Mouse (Mus musculus): ENCODE measurements around the gene Rbm20. TPM values are rescaled to one million over a fixed set of nuclear protein-coding genes. Genes with fewer than 3 reads are reported as not detected.

Gene Rbm20
- total and polyA plus RNA-seq, 3 experiments = 0.36 to 2.6 (median 2.3) TPM

DNA sequence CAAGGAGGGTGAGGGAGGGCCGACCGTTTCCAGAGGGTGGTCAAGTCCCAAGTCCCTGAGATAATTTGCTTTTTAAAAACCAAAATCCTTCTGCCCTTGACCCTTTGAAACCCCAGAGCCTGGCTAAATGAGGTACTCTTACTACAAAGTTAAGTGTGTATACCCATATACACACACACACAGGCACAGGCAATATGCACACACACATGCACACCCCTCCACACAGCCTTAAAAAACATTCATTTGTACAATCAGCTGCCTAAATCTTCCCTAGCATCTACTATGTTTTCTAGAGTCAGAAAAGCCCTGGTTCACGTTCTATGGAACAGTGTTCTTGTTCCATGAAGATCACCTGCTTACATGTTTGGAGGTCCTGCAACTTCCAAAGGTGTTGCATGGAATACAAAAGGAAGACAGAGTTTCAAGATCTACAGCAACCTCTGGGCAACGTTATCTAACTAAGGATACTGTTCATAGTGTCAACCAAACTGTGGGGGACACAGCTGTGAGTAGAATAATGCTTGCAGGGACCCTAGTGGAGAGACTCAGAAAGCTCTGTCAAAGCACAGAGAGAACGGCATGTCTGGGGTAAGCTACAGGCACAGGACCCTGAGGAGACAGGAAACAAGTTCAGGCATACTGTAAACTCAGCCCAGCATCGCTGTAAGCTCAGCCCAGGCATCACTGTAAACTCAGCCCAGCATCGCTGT, 97.7 kb downstream of the Rbm20 start:
- Histone ChIP-seq H3K27me3 (ENCODE audit: insufficient read depth, low read length) (no peaks in the 10 kb centered on the region), H3K9me3 (replicated peaks) (no peaks in the 10 kb centered on the region), H3K36me3 (replicated peaks) (no peaks in the 10 kb centered on the region), H3K4me1 (ENCODE audit: insufficient read depth, low read depth, low read length) (peaks cover 66% of the 10 kb centered on the region), H3K4me3 (ENCODE audit: low read depth, low read length) (no peak overlapping the region; the same call in 1 of the 2 replicates)
- ATAC-seq (ENCODE audit: extremely low read depth, insufficient number of reproducible peaks, low FRiP score, poor library complexity, severe bottlenecking) = 0 out of 2 replicates have a peak, but pooled peaks have one; percentile 4
- DNase-seq (ENCODE audit: low spot score) = no peak
- TF ChIP-seq POLR2AphosphoS5 (IDR thresholded peaks at IDR 0.05; ENCODE audit: insufficient replicate concordance, low read depth, low read length) (no peak), GATA1 (IDR thresholded peaks at IDR 0.05; ENCODE audit: borderline replicate concordance, low read length) (no peak), CTCF (IDR thresholded peaks at IDR 0.05; ENCODE audit: low read depth, low read length) (no peak), TAL1 (conservative IDR thresholded peaks at IDR 0.05; ENCODE audit: low read depth, low read length) (no peak), GATA2 (IDR thresholded peaks at IDR 0.05; ENCODE audit: borderline replicate concordance, low read depth, low read length) (no peak)

DNA sequence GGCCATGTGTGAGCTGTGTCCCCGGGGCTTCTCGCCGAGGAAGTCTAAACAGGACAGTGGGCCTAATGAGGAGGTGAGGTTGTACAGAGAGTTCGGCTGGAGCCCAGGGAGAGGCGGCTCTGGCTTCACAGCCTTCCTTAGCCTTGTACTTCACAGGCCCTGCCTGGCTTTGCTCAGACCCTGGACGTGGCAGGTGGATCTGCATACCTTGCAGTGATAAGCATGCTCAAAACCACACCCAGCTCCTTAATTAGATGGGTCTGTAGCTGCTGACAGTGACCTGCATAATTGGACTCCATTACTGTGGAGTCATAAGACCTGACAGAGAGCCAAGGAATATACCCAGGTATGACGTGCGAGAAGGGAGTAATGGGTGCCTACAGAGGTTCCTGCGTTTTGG, 102.3 kb downstream of the Rbm20 start:
- H3K36me3 ChIP-seq (replicated peaks) = no peaks in the 10 kb centered on the region
- DNase-seq (ENCODE audit: low spot score) = no peak
- H3K4me1 ChIP-seq (ENCODE audit: insufficient read depth, low read depth, low read length) = peaks cover 50% of the 10 kb centered on the region
- peak overlapping the region; percentile 23; the same call in 1 of the 2 replicates for H3K4me3 ChIP-seq (ENCODE audit: low read depth, low read length)
- H3K27me3 ChIP-seq (ENCODE audit: insufficient read depth, low read length) = no peaks in the 10 kb centered on the region
- ATAC-seq (ENCODE audit: extremely low read depth, insufficient number of reproducible peaks, low FRiP score, poor library complexity, severe bottlenecking) = no peak
- H3K9me3 ChIP-seq (replicated peaks) = no peaks in the 10 kb centered on the region
- TF ChIP-seq POLR2AphosphoS5 (IDR thresholded peaks at IDR 0.05; ENCODE audit: insufficient replicate concordance, low read depth, low read length) (no peak), GATA1 (IDR thresholded peaks at IDR 0.05; ENCODE audit: borderline replicate concordance, low read length) (no peak)

DNA sequence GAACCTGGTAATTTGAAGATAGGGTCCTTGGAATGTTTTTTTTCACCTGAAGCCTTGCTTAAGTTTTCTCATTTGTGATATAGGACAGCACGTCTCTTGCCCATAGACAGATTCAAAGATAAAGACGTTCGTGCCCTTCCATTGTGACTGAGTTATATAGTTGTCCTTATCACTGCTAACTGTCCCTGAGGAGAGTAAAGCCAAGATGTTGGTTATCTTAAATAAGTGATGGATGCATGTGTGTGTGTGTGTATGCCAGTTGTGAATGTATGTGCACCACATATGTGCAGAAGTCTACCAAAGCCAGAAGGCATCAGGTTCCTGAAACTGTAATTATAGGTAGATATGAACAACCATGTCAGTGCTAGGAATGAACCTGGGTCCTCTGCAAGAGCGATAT, 102.7 kb downstream of the Rbm20 start:
- Histone ChIP-seq H3K27me3 (ENCODE audit: insufficient read depth, low read length) (no peaks in the 10 kb centered on the region), H3K36me3 (replicated peaks) (no peaks in the 10 kb centered on the region), H3K9me3 (replicated peaks) (no peaks in the 10 kb centered on the region), H3K4me1 (ENCODE audit: insufficient read depth, low read depth, low read length) (peaks cover 45% of the 10 kb centered on the region), H3K4me3 (ENCODE audit: low read depth, low read length) (no peak overlapping the region; the same call in 1 of the 2 replicates)
- ATAC-seq (ENCODE audit: extremely low read depth, insufficient number of reproducible peaks, low FRiP score, poor library complexity, severe bottlenecking) = no peak
- no peak for DNase-seq (ENCODE audit: low spot score)
- TF ChIP-seq GATA2 (IDR thresholded peaks at IDR 0.05; ENCODE audit: borderline replicate concordance, low read depth, low read length) = no peak
- no peak for TF ChIP-seq TAL1 (conservative IDR thresholded peaks at IDR 0.05; ENCODE audit: low read depth, low read length)
- TF ChIP-seq POLR2AphosphoS5 (IDR thresholded peaks at IDR 0.05; ENCODE audit: insufficient replicate concordance, low read depth, low read length) = no peak
- TF ChIP-seq CTCF (IDR thresholded peaks at IDR 0.05; ENCODE audit: low read depth, low read length) = no peak
- no peak for TF ChIP-seq GATA1 (IDR thresholded peaks at IDR 0.05; ENCODE audit: borderline replicate concordance, low read length)

DNA sequence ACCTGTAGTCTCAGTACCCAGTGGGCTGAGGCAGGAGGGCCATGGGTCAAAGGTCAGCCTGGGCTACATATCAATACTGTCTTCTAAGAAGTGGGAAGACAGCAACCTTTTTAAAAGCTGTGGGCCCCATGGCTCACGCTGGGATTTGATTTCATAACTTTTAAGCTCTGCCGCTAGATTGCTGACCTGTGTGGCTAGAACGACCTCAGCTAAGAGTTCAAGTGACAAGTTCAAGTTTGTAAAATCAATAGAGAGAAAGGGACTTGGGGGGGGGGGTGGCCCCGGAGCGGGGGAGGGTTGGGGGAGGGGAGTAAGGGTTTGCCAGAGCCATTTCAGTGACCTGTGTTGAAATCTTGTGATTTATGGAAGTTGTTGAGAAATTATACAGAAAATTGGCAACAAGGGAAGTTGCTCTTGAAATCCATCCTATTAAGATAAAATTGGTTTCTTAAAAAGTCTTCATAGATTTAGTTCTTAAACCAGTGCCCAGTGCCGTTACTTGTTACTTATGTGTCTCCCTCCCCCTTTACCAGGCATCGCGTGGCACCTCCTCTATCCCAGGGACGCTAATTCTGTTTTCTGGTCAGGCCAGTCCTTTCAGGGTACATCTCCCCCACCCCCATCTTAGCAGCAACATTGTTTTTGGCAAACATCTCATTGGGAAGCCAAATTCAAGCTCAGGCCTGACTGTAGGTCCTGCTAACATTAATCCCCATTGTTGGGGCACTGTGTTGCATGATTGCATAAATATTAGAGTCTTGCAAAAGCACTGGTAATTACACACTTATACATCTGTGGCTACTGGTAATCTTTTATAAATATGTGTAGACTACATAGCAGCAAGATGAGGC, 103.9 kb downstream of the Rbm20 start:
- no peaks in the 10 kb centered on the region for H3K36me3 ChIP-seq (replicated peaks)
- peaks cover 45% of the 10 kb centered on the region for H3K4me1 ChIP-seq (ENCODE audit: insufficient read depth, low read depth, low read length)
- H3K9me3 ChIP-seq (replicated peaks) = no peaks in the 10 kb centered on the region
- TF ChIP-seq TAL1 (conservative IDR thresholded peaks at IDR 0.05; ENCODE audit: low read depth, low read length) = no peak
- no peak for TF ChIP-seq GATA1 (IDR thresholded peaks at IDR 0.05; ENCODE audit: borderline replicate concordance, low read length)
- no peak for TF ChIP-seq CTCF (IDR thresholded peaks at IDR 0.05; ENCODE audit: low read depth, low read length)
- no peak for TF ChIP-seq POLR2AphosphoS5 (IDR thresholded peaks at IDR 0.05; ENCODE audit: insufficient replicate concordance, low read depth, low read length)
- ATAC-seq (ENCODE audit: extremely low read depth, insufficient number of reproducible peaks, low FRiP score, poor library complexity, severe bottlenecking) (no peak), DNase-seq (ENCODE audit: low spot score) (no peak)
- no peak overlapping the region for H3K4me3 ChIP-seq (ENCODE audit: low read depth, low read length)
- no peaks in the 10 kb centered on the region for H3K27me3 ChIP-seq (ENCODE audit: insufficient read depth, low read length)

DNA sequence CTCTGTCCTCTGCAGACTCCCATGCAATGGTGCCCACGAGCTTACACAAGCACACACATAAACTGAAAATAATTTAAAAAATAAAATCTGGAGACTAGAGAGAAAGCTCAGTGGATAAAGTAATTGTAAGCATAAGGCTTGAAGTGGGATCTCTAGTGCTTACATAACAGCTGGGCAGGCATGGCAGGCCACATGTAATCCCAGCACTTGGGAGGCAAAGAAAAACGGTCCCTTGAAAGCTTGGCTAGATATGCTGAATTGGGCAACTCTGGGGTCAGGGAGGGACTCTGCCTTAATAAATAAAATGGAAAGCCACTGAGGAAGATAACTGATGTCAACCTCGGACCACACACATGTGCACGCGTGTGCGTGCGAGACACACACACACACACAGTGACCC, 104.7 kb downstream of the Rbm20 start:
- no peaks in the 10 kb centered on the region for H3K36me3 ChIP-seq (replicated peaks)
- TF ChIP-seq POLR2AphosphoS5 (IDR thresholded peaks at IDR 0.05; ENCODE audit: insufficient replicate concordance, low read depth, low read length) (no peak), CTCF (IDR thresholded peaks at IDR 0.05; ENCODE audit: low read depth, low read length) (no peak), GATA1 (IDR thresholded peaks at IDR 0.05; ENCODE audit: borderline replicate concordance, low read length) (no peak), TAL1 (conservative IDR thresholded peaks at IDR 0.05; ENCODE audit: low read depth, low read length) (no peak), GATA2 (IDR thresholded peaks at IDR 0.05; ENCODE audit: borderline replicate concordance, low read depth, low read length) (no peak)
- H3K27me3 ChIP-seq (ENCODE audit: insufficient read depth, low read length) = no peaks in the 10 kb centered on the region
- peaks cover 48% of the 10 kb centered on the region for H3K4me1 ChIP-seq (ENCODE audit: insufficient read depth, low read depth, low read length)
- ATAC-seq (ENCODE audit: extremely low read depth, insufficient number of reproducible peaks, low FRiP score, poor library complexity, severe bottlenecking) (no peak), DNase-seq (ENCODE audit: low spot score) (no peak)
- no peak overlapping the region for H3K4me3 ChIP-seq (ENCODE audit: low read depth, low read length)
- no peaks in the 10 kb centered on the region for H3K9me3 ChIP-seq (replicated peaks)

- DNase-seq (ENCODE audit: low spot score) (no peak), ATAC-seq (ENCODE audit: extremely low read depth, insufficient number of reproducible peaks, low FRiP score, poor library complexity, severe bottlenecking) (no peak)
- Histone ChIP-seq H3K36me3 (replicated peaks) (no peaks in the 10 kb centered on the region), H3K4me3 (ENCODE audit: low read depth, low read length) (no peak overlapping the region), H3K4me1 (ENCODE audit: insufficient read depth, low read depth, low read length) (peaks cover 58% of the 10 kb centered on the region), H3K9me3 (replicated peaks) (no peaks in the 10 kb centered on the region), H3K27me3 (ENCODE audit: insufficient read depth, low read length) (no peaks in the 10 kb centered on the region)
- no peak for TF ChIP-seq POLR2AphosphoS5 (IDR thresholded peaks at IDR 0.05; ENCODE audit: insufficient replicate concordance, low read depth, low read length)
- no peak for TF ChIP-seq TAL1 (conservative IDR thresholded peaks at IDR 0.05; ENCODE audit: low read depth, low read length)
- no peak for TF ChIP-seq CTCF (IDR thresholded peaks at IDR 0.05; ENCODE audit: low read depth, low read length)
- TF ChIP-seq GATA2 (IDR thresholded peaks at IDR 0.05; ENCODE audit: borderline replicate concordance, low read depth, low read length) = no peak
- TF ChIP-seq GATA1 (IDR thresholded peaks at IDR 0.05; ENCODE audit: borderline replicate concordance, low read length) = no peak
These were observed 108.2 kb downstream of the Rbm20 start for GRCm38 (mm10) chr19:53785352-53785751.

Measured in G1E (cell line).